Mouse (Mus musculus) CH12.LX (cell line): ENCODE data around the gene Kcnh5. TPM values are rescaled to one million over a fixed set of nuclear protein-coding genes. Genes with fewer than 3 reads are reported as not detected.

Experiments used
- DNase-seq: peaks from one replicate; pipeline ENCODE4 v3.0.0-alpha.2; 2013; ENCODE audit errors: extremely low read depth
- H3K27ac ChIP-seq: 2 replicates; pipeline ENCODE4 v1.5.1; 2012; ENCODE audit warnings: low read depth, mild to moderate bottlenecking, control low read depth, moderate library complexity; ENCODE audit not compliant: insufficient read depth
- H3K27me3 ChIP-seq: replicated peaks from 2 replicates; pipeline ENCODE3; 2012; ENCODE audit warnings: inconsistent platforms
- H3K36me3 ChIP-seq, 2 experiments: replicated peaks in 1 of 2; 2 replicates each; pipeline versions ENCODE3 to v1.6.1; 2012; ENCODE audit warnings: inconsistent platforms in 1 of 2, low read length in 1 of 2, mild to moderate bottlenecking in 1 of 2, mixed read lengths in 1 of 2, moderate library complexity in 1 of 2; ENCODE audit not compliant: control insufficient read depth in 1 of 2, insufficient read depth in 1 of 2
- H3K4me1 ChIP-seq, 2 experiments: 2 replicates each; pipeline ENCODE4 v1.6.1; 2012; ENCODE audit warnings: inconsistent platforms in 1 of 2, moderate library complexity in 1 of 2; ENCODE audit not compliant: insufficient read depth in 2 of 2, control insufficient read depth in 1 of 2
- H3K4me2 ChIP-seq: 2 replicates; pipeline ENCODE4 v1.6.1; 2012; ENCODE audit warnings: low read depth, mild to moderate bottlenecking, control low read depth; ENCODE audit not compliant: poor library complexity, insufficient read depth, severe bottlenecking
- H3K4me3 ChIP-seq, 3 experiments: fragments of 150-350 bp in 1 of 3; sonication (generic) in 1 of 3; replicated peaks in 1 of 3; 2 replicates each; pipeline versions ENCODE3 to v1.5.1; 2011 to 2012; ENCODE audit warnings: low read depth in 2 of 3, low read length in 2 of 3, mild to moderate bottlenecking in 2 of 3, moderate library complexity in 2 of 3, control low read depth in 1 of 3, improper control_type of control experiment in 1 of 3, inconsistent platforms in 1 of 3, mixed read lengths in 1 of 3; ENCODE audit not compliant: poor library complexity in 1 of 3
- H3K79me2 ChIP-seq: replicated peaks from 2 replicates; pipeline ENCODE4 v1.6.1; 2012; ENCODE audit warnings: mild to moderate bottlenecking, moderate library complexity; ENCODE audit not compliant: control insufficient read depth, poor library complexity, insufficient read depth, severe bottlenecking; ENCODE audit errors: extremely low read depth
- H3K9ac ChIP-seq: 2 replicates; pipeline ENCODE4 v1.6.1; 2012; ENCODE audit warnings: low read depth, mild to moderate bottlenecking, control low read depth, moderate library complexity; ENCODE audit not compliant: insufficient read depth
- H3K9me3 ChIP-seq: replicated peaks from 2 replicates; pipeline ENCODE3; 2012; ENCODE audit warnings: low read length, inconsistent platforms, mixed read lengths
- BHLHE40 ChIP-seq: IDR thresholded peaks from 2 replicates; pipeline ENCODE4 v1.6.1; 2011; ENCODE audit warnings: mild to moderate bottlenecking, low read depth, low read length, improper control_type of control experiment
- CHD1 ChIP-seq: IDR thresholded peaks from 2 replicates; pipeline ENCODE4 v1.6.1; 2012; ENCODE audit warnings: low read depth, low read length, improper control_type of control experiment, inconsistent platforms
- CTCF ChIP-seq, 2 experiments: IDR thresholded peaks in 1 of 2; conservative IDR thresholded peaks in 1 of 2; 2 replicates each; pipeline ENCODE4 v1.5.1; 2011 to 2012; ENCODE audit warnings: low read depth in 2 of 2, low read length in 2 of 2, improper control_type of control experiment in 1 of 2, inconsistent platforms in 1 of 2, mild to moderate bottlenecking in 1 of 2, moderate library complexity in 1 of 2
- E2F4 ChIP-seq: IDR thresholded peaks from 2 replicates; pipeline ENCODE4 v1.6.1; 2011; ENCODE audit warnings: low read depth, low read length, improper control_type of control experiment; ENCODE audit not compliant: insufficient replicate concordance
- EP300 ChIP-seq: IDR thresholded peaks from 2 replicates; pipeline ENCODE4 v1.6.1; 2011; ENCODE audit warnings: low read length, improper control_type of control experiment
- ETS1 ChIP-seq: conservative IDR thresholded peaks from 2 replicates; pipeline ENCODE4 v1.6.1; 2012; ENCODE audit warnings: low read depth, mild to moderate bottlenecking, inconsistent platforms, low read length, improper control_type of control experiment, moderate library complexity
- HCFC1 ChIP-seq: IDR thresholded peaks from 2 replicates; pipeline ENCODE4 v1.6.1; 2012; ENCODE audit warnings: low read depth, mild to moderate bottlenecking, inconsistent platforms, low read length, improper control_type of control experiment
- IRF4 ChIP-seq: IDR thresholded peaks from 2 replicates; pipeline ENCODE4 v1.6.1; 2014; ENCODE audit warnings: low read depth, mild to moderate bottlenecking, inconsistent platforms, low read length, improper control_type of control experiment
- MAFK ChIP-seq: IDR thresholded peaks from 2 replicates; pipeline ENCODE4 v1.6.1; 2011; ENCODE audit warnings: low read length, improper control_type of control experiment; ENCODE audit not compliant: insufficient replicate concordance
- MAX ChIP-seq: IDR thresholded peaks from 2 replicates; pipeline ENCODE4 v1.6.1; 2011; ENCODE audit warnings: low read length, improper control_type of control experiment
- MAZ ChIP-seq: IDR thresholded peaks from 2 replicates; pipeline ENCODE4 v1.6.1; 2012; ENCODE audit warnings: low read depth, mild to moderate bottlenecking, inconsistent platforms, low read length, improper control_type of control experiment, moderate library complexity
- MEF2A ChIP-seq: IDR thresholded peaks from 2 replicates; pipeline ENCODE4 v1.6.1; 2014; ENCODE audit warnings: low read depth, mild to moderate bottlenecking, inconsistent platforms, low read length, improper control_type of control experiment, borderline replicate concordance
- MXI1 ChIP-seq: IDR thresholded peaks from 2 replicates; pipeline ENCODE4 v1.6.1; 2011; ENCODE audit warnings: mild to moderate bottlenecking, low read depth, low read length, improper control_type of control experiment
- NELFE ChIP-seq: IDR thresholded peaks from 2 replicates; pipeline ENCODE4 v1.6.1; 2011; ENCODE audit warnings: low read depth, low read length, improper control_type of control experiment
- NRF1 ChIP-seq: IDR thresholded peaks from 2 replicates; pipeline ENCODE4 v1.6.1; 2014; ENCODE audit warnings: low read depth, mild to moderate bottlenecking, inconsistent platforms, low read length, improper control_type of control experiment, moderate library complexity
- POLR2A ChIP-seq: IDR thresholded peaks from 2 replicates; pipeline ENCODE4 v1.6.1; 2011; ENCODE audit warnings: low read depth, mild to moderate bottlenecking, improper control_type of control experiment, low read length
- POLR2AphosphoS2 ChIP-seq: IDR thresholded peaks from 2 replicates; pipeline ENCODE4 v1.6.1; 2011; ENCODE audit warnings: low read depth, low read length, improper control_type of control experiment
- RAD21 ChIP-seq: IDR thresholded peaks from 2 replicates; pipeline ENCODE4 v1.6.1; 2011; ENCODE audit warnings: low read depth, mild to moderate bottlenecking, low read length, improper control_type of control experiment, moderate library complexity
- SIN3A ChIP-seq: IDR thresholded peaks from 2 replicates; pipeline ENCODE4 v1.6.1; 2012; ENCODE audit warnings: low read length, improper control_type of control experiment, inconsistent platforms
- SMC3 ChIP-seq: IDR thresholded peaks from 2 replicates; pipeline ENCODE4 v1.6.1; 2011; ENCODE audit warnings: low read depth, low read length, improper control_type of control experiment
- TBP ChIP-seq: conservative IDR thresholded peaks from 2 replicates; pipeline ENCODE4 v1.6.1; 2011; ENCODE audit warnings: low read depth, low read length, improper control_type of control experiment
- TCF12 ChIP-seq: IDR thresholded peaks from 2 replicates; pipeline ENCODE4 v1.6.1; 2014; ENCODE audit warnings: low read depth, mild to moderate bottlenecking, inconsistent platforms, low read length, improper control_type of control experiment
- ZC3H11A ChIP-seq: IDR thresholded peaks from 2 replicates; pipeline ENCODE4 v1.6.1; 2012; ENCODE audit warnings: low read depth, mild to moderate bottlenecking, inconsistent platforms, low read length, improper control_type of control experiment
- ZKSCAN1 ChIP-seq: IDR thresholded peaks from 2 replicates; pipeline ENCODE4 v1.6.1; 2012; ENCODE audit warnings: low read depth, inconsistent platforms, low read length, improper control_type of control experiment, borderline replicate concordance
- ZNF384 ChIP-seq: IDR thresholded peaks from 2 replicates; pipeline ENCODE4 v1.6.1; 2012; ENCODE audit warnings: low read depth, low read length, improper control_type of control experiment, inconsistent platforms
- dilution Hi-C: fragments of 300-500 bp; cut with MboI; formaldehyde crosslinking; loops from 2 replicates; pipeline ENCODE4 v1.14.3; 2020; ENCODE audit warnings: low sequenced_read_pairs; ENCODE audit not compliant: extremely low pct_unique_long_range_greater_than_20kb, extremely low pct_ligation_motif_present
- in situ Hi-C: fragments of 300-500 bp; cut with MboI; formaldehyde crosslinking; loops from 3 replicates; pipeline ENCODE4 v1.14.3; 2019; ENCODE audit warnings: low sequenced_read_pairs, low pct_ligation_motif_present, low pct_unique_long_range_greater_than_20kb, mixed read lengths
- polyA plus RNA-seq: library from polyadenylated mRNA; unstranded; fragments of >175 nt; gene quantifications from 2 replicates; pipeline ENCODE4 v1.2.1, GENCODE M21; 2012; ENCODE audit warnings: low read depth; ENCODE audit not compliant: insufficient read length
- total RNA-seq, 2 experiments: library from RNA; depleted of rRNA; stranded (reverse); fragments of 300-350 nt in 1 of 2; fragments of >200 nt in 1 of 2; gene quantifications; 2 replicates each; pipeline ENCODE4 v1.2.3; 2012 to 2014

The Kcnh5 gene
- total and polyA plus RNA-seq, 3 experiments, result 0.04 TPM; not detected in 2

GRCm38 (mm10) chr12:74951124-74952115 is 225.7 kb downstream of the Kcnh5 start:
- no peak overlapping the region for H3K27ac ChIP-seq
- TF ChIP-seq HCFC1, result no peak
- TF ChIP-seq ETS1, result no peak
- TF ChIP-seq TBP, result no peak
- no peak for TF ChIP-seq IRF4
- TF ChIP-seq CHD1, result no peak
- no peak for TF ChIP-seq POLR2AphosphoS2
- TF ChIP-seq ZNF384, result no peak
- TF ChIP-seq SIN3A, result no peak
- TF ChIP-seq MAZ, result no peak
- no peak for TF ChIP-seq MEF2A
- TF ChIP-seq ZC3H11A, result no peak
- no peak for TF ChIP-seq TCF12
- no peak for TF ChIP-seq EP300
- no peak for TF ChIP-seq MAFK
- no peak for TF ChIP-seq NELFE
- no peak for TF ChIP-seq BHLHE40
- TF ChIP-seq, all 38 proteins: peak for 0
- in situ Hi-C loops (no loop called here), dilution Hi-C loops (no loop called here)
- H3K4me3 ChIP-seq, result no peak overlapping the region
- H3K4me2 ChIP-seq, result no peak overlapping the region
- H3K79me2 ChIP-seq, result no peaks in the 10 kb centered on the region
- H3K9me3 ChIP-seq, result no peaks in the 10 kb centered on the region
- H3K27me3 ChIP-seq, result no peaks in the 10 kb centered on the region
- no peak overlapping the region for H3K9ac ChIP-seq
- no peak for DNase-seq
- H3K36me3 ChIP-seq, result no peaks in the 10 kb centered on the region
- H3K4me1 ChIP-seq, result no peaks in the 10 kb centered on the region

- in situ Hi-C loops, result no loop called here
- H3K79me2 ChIP-seq, result no peaks in the 10 kb centered on the region
- dilution Hi-C loops, result no loop called here
- H3K4me3 ChIP-seq, result no peak overlapping the region
- TF ChIP-seq ZNF384, result no peak
- no peak for TF ChIP-seq SMC3
- TF ChIP-seq POLR2A, result no peak
- TF ChIP-seq MAX, result no peak
- TF ChIP-seq BHLHE40, result no peak
- TF ChIP-seq MAZ, result no peak
- TF ChIP-seq IRF4, result no peak
- no peak for TF ChIP-seq E2F4
- no peak for TF ChIP-seq MXI1
- no peak for TF ChIP-seq ZKSCAN1
- no peak for TF ChIP-seq NRF1
- TF ChIP-seq CTCF (conservative IDR thresholded peaks at IDR 0.05 in 1 of 2, IDR thresholded peaks at IDR 0.05 in 1 of 2; ENCODE audit: low read depth in 2 of 2, low read length in 2 of 2), result no peak
- TF ChIP-seq RAD21, result no peak
- no peaks in the 10 kb centered on the region for H3K4me1 ChIP-seq
- H3K9ac ChIP-seq, result no peak overlapping the region
- H3K27ac ChIP-seq, result no peak overlapping the region
- no peaks in the 10 kb centered on the region for H3K36me3 ChIP-seq
- H3K27me3 ChIP-seq, result no peaks in the 10 kb centered on the region
- no peaks in the 10 kb centered on the region for H3K9me3 ChIP-seq
- no peak overlapping the region for H3K4me2 ChIP-seq
- DNase-seq, result no peak
Observed at GRCm38 (mm10) chr12:74901331-74901730, 275.8 kb downstream of the Kcnh5 start.
